Mouse (Mus musculus) left cerebral cortex, adult 8-10 months (tissue): ENCODE results near the gene Aes. TPM values are rescaled to one million over a fixed set of nuclear protein-coding genes. Genes with fewer than 3 reads are reported as not detected.

Experiments
- DNase-seq, 2 experiments: peaks; one replicate each; pipeline ENCODE4 v3.0.0; 2022; ENCODE audit warnings: low spot score in 2 of 2
- total RNA-seq, 4 experiments: library from RNA; stranded (reverse); gene quantifications; 2 replicates each; pipeline ENCODE4 v1.2.4; 2022

Gene Aes
- total RNA-seq, 4 experiments from 2014 or later = 719 to 760 (median 743) TPM

- DNase-seq = no peak
Measured at GRCm38 (mm10) chr10:81597137-81597950, 38.1 kb downstream of the Aes start.

- DNase-seq = no peak
Measured at GRCm38 (mm10) chr10:81598342-81598741, 39.1 kb downstream of the Aes start.

GRCm38 (mm10) chr10:81598871-81599270 lies 39.6 kb downstream of the Aes start:
- DNase-seq = no peak

- no peak for DNase-seq
Measured at GRCm38 (mm10) chr10:81599630-81600029, 40.3 kb downstream of the Aes start.

GRCm38 (mm10) chr10:81600096-81600495 lies 40.8 kb downstream of the Aes start:
- DNase-seq = no peak

- peak; percentile 91 to 94 for DNase-seq
Measured at GRCm38 (mm10) chr10:81600738-81601203, 41.5 kb downstream of the Aes start, which contains the start of gene Tle6. Gene Tle6 (minus strand): TSS chr10:81601073.

- no peak for DNase-seq
Measured at GRCm38 (mm10) chr10:81601396-81601905, 42.2 kb downstream of the Aes start.

GRCm38 (mm10) chr10:81602741-81603151 lies 43.5 kb downstream of the Aes start:
- DNase-seq = no peak

GRCm38 (mm10) chr10:81604019-81604967 lies 45.0 kb downstream of the Aes start:
- DNase-seq = no peak

GRCm38 (mm10) chr10:81604968-81605665 lies 45.8 kb downstream of the Aes start:
- peak; percentile 67 to 74 for DNase-seq

GRCm38 (mm10) chr10:81605666-81605973 lies 46.3 kb downstream of the Aes start:
- no peak for DNase-seq

- peak; percentile 79 to 97 for DNase-seq
Measured at GRCm38 (mm10) chr10:81605974-81606751, 46.9 kb downstream of the Aes start, which contains the start of gene BC025920. Gene BC025920 (plus strand): TSS chr10:81606270.

- DNase-seq = no peak
Measured at GRCm38 (mm10) chr10:81608308-81608707, 49.0 kb downstream of the Aes start.

- DNase-seq = no peak
Measured at GRCm38 (mm10) chr10:81612779-81613178, 53.5 kb downstream of the Aes start.

GRCm38 (mm10) chr10:81615486-81615885 lies 56.2 kb downstream of the Aes start:
- no peak for DNase-seq

Other genes with a start within 250 kb of the Aes start
- 10 to 100 TPM; 27.7 to 30.9 (median 29.2) TPM for gene Cactin, start 238.4 kb upstream of the Aes start, total RNA-seq
- gene Tbxa2r, start 230.8 kb upstream of the Aes start, total RNA-seq = 1 to 10 TPM in 2 of 4 experiments, under 1 TPM in 2; 0.63 to 1.3 (median 0.93) TPM
- 1 to 10 TPM; 2.0 to 2.3 (median 2.2) TPM for gene Gipc3, start 216.2 kb upstream of the Aes start, total RNA-seq
- gene Hmg20b, start 209.0 kb upstream of the Aes start, total RNA-seq = 10 to 100 TPM; 20.2 to 31.9 (median 27.2) TPM
- 10 to 100 TPM; 36.8 to 42.2 (median 37.9) TPM for gene Mfsd12, start 202.0 kb upstream of the Aes start, total RNA-seq
- 1 to 10 TPM in 3 of 4 experiments, under 1 TPM in 1; 0.77 to 2.4 (median 1.2) TPM for gene 4930404N11Rik, start 193.7 kb upstream of the Aes start, total RNA-seq
- 10 to 100 TPM; 66.8 to 73.4 (median 70.6) TPM for gene Fzr1, start 181.0 kb upstream of the Aes start, total RNA-seq
- gene Dohh, start 175.1 kb upstream of the Aes start, total RNA-seq = 10 to 100 TPM; 81.4 to 89.7 (median 85.5) TPM
- gene Gm48551, start 175.0 kb upstream of the Aes start, total RNA-seq = 1 to 10 TPM; 2.0 to 5.2 (median 4.0) TPM
- 1 to 10 TPM; 2.5 to 3.3 (median 2.6) TPM for gene Gm48552, start 170.5 kb upstream of the Aes start, total RNA-seq
- 1 to 10 TPM in 2 of 4 experiments, under 1 TPM in 2; 0.50 to 1.6 (median 0.84) TPM for gene Smim24, start 166.4 kb upstream of the Aes start, total RNA-seq
- gene Nfic, start 103.9 kb upstream of the Aes start, total RNA-seq = 10 to 100 TPM; 83.3 to 98.1 (median 85.4) TPM
- gene Celf5, start 76.8 kb upstream of the Aes start, total RNA-seq = 100 to 1,000 TPM; 229 to 265 (median 242) TPM
- 10 to 100 TPM; 70.9 to 91.6 (median 73.7) TPM for gene Ncln, start 63.1 kb upstream of the Aes start, total RNA-seq
- gene S1pr4, start 59.4 kb upstream of the Aes start, total RNA-seq = 1 to 10 TPM in 2 of 4 experiments, under 1 TPM in 2; 0.41 to 1.2 (median 0.89) TPM
- gene Gna15, start 35.3 kb upstream of the Aes start, total RNA-seq = 1 to 10 TPM; 3.4 to 6.1 (median 5.3) TPM
- gene Gna11, start 14.3 kb upstream of the Aes start, total RNA-seq = 100 to 1,000 TPM in 3 of 4 experiments, 10 to 100 TPM in 1; 99.3 to 110 (median 101) TPM
- gene Tle2, start 15.1 kb downstream of the Aes start, total RNA-seq = 10 to 100 TPM; 36.2 to 42.3 (median 39.2) TPM
- 10 to 100 TPM; 10.3 to 17.2 (median 14.0) TPM for gene Tle6, start 41.6 kb downstream of the Aes start, total RNA-seq
- gene BC025920, start 46.8 kb downstream of the Aes start, total RNA-seq = 1 to 10 TPM; 3.3 to 5.4 (median 3.9) TPM
- 10 to 100 TPM; 21.8 to 27.9 (median 25.2) TPM for gene Sirt6, start 68.3 kb downstream of the Aes start, total RNA-seq
- 10 to 100 TPM; 39.7 to 47.9 (median 43.1) TPM for gene Ankrd24, start 69.1 kb downstream of the Aes start, total RNA-seq
- gene Gm10778, start 89.6 kb downstream of the Aes start, total RNA-seq = 1 to 10 TPM; 2.7 to 5.4 (median 3.3) TPM
- 10 to 100 TPM in 3 of 4 experiments, 1 to 10 TPM in 1; 9.1 to 14.3 (median 11.6) TPM for gene Zfp433, start 145.3 kb downstream of the Aes start, total RNA-seq
- 10 to 100 TPM in 2 of 4 experiments, 1 to 10 TPM in 2; 7.0 to 11.3 (median 9.8) TPM for gene Gm3055, start 211.7 kb downstream of the Aes start, total RNA-seq